Mouse (Mus musculus) G1E (cell line): ENCODE results near the gene Ecm1. TPM values are rescaled to one million over a fixed set of nuclear protein-coding genes. Genes with fewer than 3 reads are reported as not detected.
A peak's percentile ranks its signal among the peaks of the same experiment; 100 is the strongest.
"Not testable (repeated sequence)": the region's sequence is repeated elsewhere in the genome, so short reads cannot be mapped to it uniquely, and the experiment has no call there.

ENCODE experiments used
- ATAC-seq: 2 replicates; pipeline ENCODE4 v1.8.0; 2016; ENCODE audit warnings: mild to moderate bottlenecking; ENCODE audit not compliant: insufficient number of reproducible peaks, poor library complexity, low FRiP score, severe bottlenecking; ENCODE audit errors: extremely low read depth
- DNase-seq: peaks from one replicate; pipeline ENCODE4 v3.0.0; 2012; ENCODE audit warnings: low spot score
- H3K27me3 ChIP-seq: 2 replicates; pipeline ENCODE4 v1.6.1; 2012; ENCODE audit warnings: mild to moderate bottlenecking, low read length, inconsistent platforms; ENCODE audit not compliant: insufficient read depth
- H3K36me3 ChIP-seq: replicated peaks from 2 replicates; pipeline ENCODE3; 2012; ENCODE audit warnings: mild to moderate bottlenecking, inconsistent platforms
- H3K4me1 ChIP-seq: 2 replicates; pipeline ENCODE4 v1.6.1; 2012; ENCODE audit warnings: low read depth, low read length, inconsistent platforms, mixed read lengths; ENCODE audit not compliant: insufficient read depth
- H3K4me3 ChIP-seq: 2 replicates; pipeline ENCODE4 v1.5.1; 2012; ENCODE audit warnings: low read depth, mild to moderate bottlenecking, inconsistent platforms, low read length, moderate library complexity, mixed read lengths
- H3K9me3 ChIP-seq: replicated peaks from 2 replicates; pipeline ENCODE4 v1.6.1; 2012; ENCODE audit warnings: inconsistent platforms
- CTCF ChIP-seq: IDR thresholded peaks from 2 replicates; pipeline ENCODE4 v1.5.1; 2012; ENCODE audit warnings: low read depth, low read length, inconsistent platforms, mixed read lengths
- GATA1 ChIP-seq: IDR thresholded peaks from 2 replicates; pipeline ENCODE4 v1.6.1; 2012; ENCODE audit warnings: borderline replicate concordance, low read length, inconsistent platforms, mixed read lengths
- GATA2 ChIP-seq: IDR thresholded peaks from 2 replicates; pipeline ENCODE4 v1.6.1; 2012; ENCODE audit warnings: low read depth, low read length, inconsistent platforms, borderline replicate concordance
- POLR2AphosphoS5 ChIP-seq: IDR thresholded peaks from 2 replicates; pipeline ENCODE4 v1.6.1; 2012; ENCODE audit warnings: low read depth, low read length, inconsistent platforms; ENCODE audit not compliant: insufficient replicate concordance
- TAL1 ChIP-seq: conservative IDR thresholded peaks from 2 replicates; pipeline ENCODE4 v1.6.1; 2012; ENCODE audit warnings: low read depth, low read length, inconsistent platforms, mixed read lengths
- polyA plus RNA-seq: library from polyadenylated mRNA; stranded (reverse); fragments of >175 nt; gene quantifications from 2 replicates; pipeline ENCODE4 v1.2.3, GENCODE M21; 2012
- total RNA-seq, 2 experiments: library from RNA; stranded (forward) in 1 of 2; stranded (reverse) in 1 of 2; fragments of 200-1000 nt in 1 of 2; fragments of >200 nt in 1 of 2; fragmentation: Nextera tagmentation in 1 of 2; gene quantifications; 2 replicates each; pipeline ENCODE4 v1.2.3; 2014 to 2017

Ecm1 gene
- total and polyA plus RNA-seq, 3 experiments = 2.4 to 19.5 (median 7.4) TPM

DNA sequence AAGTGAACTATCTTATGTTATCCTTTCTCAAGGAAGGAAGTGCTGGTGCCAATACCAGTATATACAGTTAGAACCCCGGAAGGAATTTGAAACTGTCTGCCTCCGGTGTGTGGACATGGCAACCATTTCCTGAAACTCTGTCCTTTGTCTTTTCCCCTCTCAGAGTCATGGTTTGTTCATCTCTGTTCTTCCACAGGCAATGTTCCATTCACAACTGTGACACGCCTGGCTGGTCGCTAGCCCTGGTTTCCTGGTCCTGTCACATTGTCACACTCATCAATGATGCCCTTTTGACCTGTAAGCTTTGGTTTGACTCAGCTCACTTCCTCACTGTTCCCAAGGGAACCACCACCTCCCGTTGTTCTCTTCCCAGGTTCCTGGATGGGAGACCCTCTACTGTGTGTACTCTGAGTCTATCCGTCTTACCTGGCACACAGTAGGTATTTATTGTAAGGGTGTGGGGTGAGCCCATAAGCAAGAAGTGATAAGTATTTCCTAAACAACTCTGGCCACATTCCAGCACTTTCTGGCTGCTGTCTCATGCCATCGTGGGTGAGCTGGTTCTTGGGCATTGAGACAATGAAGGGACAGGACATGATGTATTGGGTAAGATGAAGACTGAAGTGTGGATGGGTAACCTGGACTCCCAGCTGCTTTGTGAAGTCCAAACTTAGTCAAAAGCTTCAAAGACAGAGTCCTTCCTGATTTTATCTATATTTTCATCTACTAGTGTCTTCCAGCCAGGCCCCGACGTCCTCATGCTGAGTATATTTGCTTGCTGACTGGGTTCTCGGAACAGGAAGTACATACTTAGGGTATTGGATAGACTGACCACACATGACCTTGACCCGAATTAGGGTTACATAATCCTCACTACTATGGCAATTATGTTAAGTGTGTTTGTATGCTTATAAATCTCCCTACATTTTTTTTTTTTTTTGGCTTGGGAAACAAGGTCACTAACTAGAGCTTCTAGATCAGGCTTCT, 45.3 kb downstream of the Ecm1 start:
- DNase-seq = no peak
- no peak for ATAC-seq
- no peak for TF ChIP-seq GATA2
- TF ChIP-seq POLR2AphosphoS5 = no peak
- TF ChIP-seq TAL1 = no peak
- no peak for TF ChIP-seq CTCF
- TF ChIP-seq GATA1 = no peak
- Histone ChIP-seq H3K9me3 (no peaks in the 10 kb centered on the region), H3K27me3 (no peaks in the 10 kb centered on the region), H3K4me3 (no peak overlapping the region), H3K36me3 (peaks cover 4% of the 10 kb centered on the region), H3K4me1 (peaks cover 20% of the 10 kb centered on the region)

GRCm38 (mm10) chr3:95692677-95693076, 46.7 kb downstream of the Ecm1 start:
- TF ChIP-seq GATA1 (no peak), CTCF (no peak)
- ATAC-seq (no peak), DNase-seq (no peak)
- H3K4me3 ChIP-seq = no peak overlapping the region
- peaks cover 4% of the 10 kb centered on the region for H3K36me3 ChIP-seq
- peaks cover 24% of the 10 kb centered on the region for H3K4me1 ChIP-seq
- no peaks in the 10 kb centered on the region for H3K9me3 ChIP-seq
- peaks cover 2% of the 10 kb centered on the region; the same call in 1 of the 2 replicates for H3K27me3 ChIP-seq

DNA sequence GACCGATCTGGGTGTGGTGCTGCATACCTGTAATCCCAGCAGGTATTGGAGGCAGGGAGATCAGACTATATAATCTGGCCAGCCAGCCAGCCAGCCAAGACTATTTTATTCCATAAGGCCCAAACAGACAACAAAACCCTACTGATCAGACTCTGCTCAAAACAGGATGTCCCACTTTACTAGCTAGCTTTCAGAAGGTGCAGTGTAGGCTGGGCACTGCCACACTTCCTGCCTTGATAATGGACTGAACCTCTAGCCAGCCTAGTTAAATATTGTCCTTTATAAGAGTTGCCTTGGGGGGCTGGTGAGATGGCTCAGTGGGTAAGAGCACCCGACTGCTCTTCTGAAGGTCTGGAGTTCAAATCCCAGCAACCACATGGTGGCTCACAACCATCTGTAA, 48.8 kb downstream of the Ecm1 start:
- not testable (repeated sequence) for H3K9me3 ChIP-seq, ATAC-seq, H3K36me3 ChIP-seq, DNase-seq, H3K4me3 ChIP-seq
- Histone ChIP-seq H3K27me3 (peaks cover 19% of the 10 kb centered on the region), H3K4me1 (peaks cover 30% of the 10 kb centered on the region)

DNA sequence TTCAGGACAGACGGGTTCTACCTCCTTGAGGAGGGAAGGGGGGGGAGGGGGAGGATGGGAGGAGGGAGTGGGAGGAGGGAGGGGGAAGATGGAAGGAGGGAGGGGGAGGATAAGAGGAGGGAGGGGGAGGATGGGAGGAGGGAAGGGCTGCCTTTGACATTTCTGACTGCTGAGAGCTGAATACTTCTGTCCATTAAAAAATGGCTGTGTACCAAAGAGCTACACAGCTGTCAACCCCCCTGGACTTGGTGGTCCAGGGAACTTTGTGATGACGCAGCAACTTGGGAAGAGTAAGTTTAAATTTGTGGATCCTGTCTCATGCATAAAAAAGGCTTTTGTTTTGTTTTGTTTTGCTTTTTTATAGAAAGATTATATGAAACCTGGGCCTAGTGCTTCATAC, 49.4 kb downstream of the Ecm1 start:
- ATAC-seq = no peak
- H3K4me1 ChIP-seq = peaks cover 33% of the 10 kb centered on the region
- H3K4me3 ChIP-seq = no peak overlapping the region
- TF ChIP-seq TAL1 = no peak
- no peak for TF ChIP-seq GATA2
- no peak for TF ChIP-seq CTCF
- no peak for TF ChIP-seq POLR2AphosphoS5
- no peak for TF ChIP-seq GATA1
- H3K27me3 ChIP-seq = peaks cover 24% of the 10 kb centered on the region
- DNase-seq = no peak
- H3K36me3 ChIP-seq = peaks cover 4% of the 10 kb centered on the region
- H3K9me3 ChIP-seq = no peaks in the 10 kb centered on the region

DNA sequence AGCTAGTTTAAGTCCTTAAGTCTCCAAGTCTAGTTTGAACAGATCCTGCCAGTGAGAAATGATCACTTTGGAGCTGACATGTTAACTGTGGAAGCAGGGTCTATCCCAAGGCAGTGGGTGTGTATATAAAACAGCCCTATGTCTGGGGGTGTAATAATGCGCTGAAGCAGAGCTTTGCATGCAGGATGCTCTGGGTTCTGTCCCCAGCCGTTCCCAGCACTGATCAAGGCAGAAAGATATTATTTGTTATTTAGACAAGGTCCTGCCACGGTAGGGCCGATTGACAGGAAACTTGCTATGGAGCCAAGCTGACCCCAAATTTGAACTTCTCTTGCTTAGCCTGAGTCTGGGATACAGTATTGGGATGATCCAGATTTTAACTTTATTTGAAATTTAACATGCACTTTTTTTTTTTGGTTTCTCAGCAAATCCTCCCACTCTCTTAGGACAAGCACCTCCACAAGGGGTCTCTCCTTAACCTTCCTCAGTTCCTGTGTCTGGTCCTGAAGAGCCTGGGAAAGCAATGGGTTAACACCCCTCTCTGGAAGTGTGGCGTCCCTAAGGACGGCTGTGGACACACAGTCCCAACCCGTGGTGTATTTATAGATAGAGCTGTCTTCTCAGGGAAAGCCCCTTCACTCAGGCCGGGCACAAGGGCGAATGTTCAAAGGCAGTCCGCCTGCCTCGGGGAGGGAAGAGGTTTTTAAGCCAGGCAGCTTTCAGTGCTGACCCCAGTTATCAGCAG, 50.0 kb downstream of the Ecm1 start:
- ATAC-seq (no peak), DNase-seq (no peak)
- Histone ChIP-seq H3K4me3 (no peak overlapping the region), H3K36me3 (peaks cover 4% of the 10 kb centered on the region), H3K9me3 (no peaks in the 10 kb centered on the region), H3K27me3 (peaks cover 27% of the 10 kb centered on the region), H3K4me1 (peaks cover 34% of the 10 kb centered on the region)
- TF ChIP-seq CTCF (no peak), GATA2 (no peak), POLR2AphosphoS5 (no peak), GATA1 (no peak), TAL1 (no peak)

DNA sequence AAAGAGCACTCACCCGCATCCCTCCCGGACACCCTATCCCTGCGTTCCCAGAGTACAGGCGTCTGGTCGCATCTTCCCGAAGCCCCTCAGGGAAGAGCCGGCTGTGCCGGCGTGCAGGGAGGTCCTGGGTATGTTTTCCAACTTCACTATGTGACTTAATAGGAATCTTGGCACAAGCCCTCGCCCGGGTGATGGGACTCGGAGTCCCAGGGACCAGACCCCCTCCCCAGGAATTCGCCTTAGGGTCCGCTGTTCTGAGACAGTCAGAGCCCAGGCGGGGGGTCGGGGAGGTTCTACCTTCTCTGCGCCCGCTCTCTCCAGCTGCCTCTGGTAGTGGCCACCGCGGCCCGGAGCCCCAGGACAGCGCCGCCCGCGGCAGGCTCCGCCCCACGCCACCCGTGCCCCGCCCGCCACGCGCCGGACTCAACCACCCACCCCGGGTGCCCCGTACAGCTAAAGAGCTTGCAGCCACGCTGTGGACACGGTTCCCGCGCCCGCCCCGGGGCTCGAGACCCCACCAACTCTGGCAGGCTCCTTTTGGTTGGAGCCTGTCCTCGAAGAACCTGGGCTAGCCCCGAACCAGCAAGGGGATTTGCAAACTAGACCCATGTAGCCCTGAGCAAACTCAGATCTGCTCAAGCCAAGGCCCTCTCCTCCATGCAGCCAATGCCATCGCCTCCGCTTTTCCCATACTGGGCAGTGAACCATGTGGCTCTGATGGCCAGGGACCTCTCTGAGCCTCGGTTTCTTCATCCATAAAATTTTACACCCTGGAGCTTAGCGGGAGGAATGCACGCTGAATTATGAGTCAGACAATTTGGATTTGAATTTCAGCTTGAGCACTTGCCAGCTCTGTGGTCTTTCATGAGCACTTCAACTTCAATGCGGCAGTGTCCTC, 51.6 kb downstream of the Ecm1 start, which contains the start of gene Adamtsl4:
Gene Adamtsl4 (minus strand): TSS at position 394 of the 898 bp plus-strand sequence.
- DNase-seq (no peak), ATAC-seq (no peak)
- Histone ChIP-seq H3K4me1 (peaks cover 28% of the 10 kb centered on the region), H3K9me3 (no peaks in the 10 kb centered on the region), H3K27me3 (peaks cover 33% of the 10 kb centered on the region), H3K36me3 (no peaks in the 10 kb centered on the region), H3K4me3 (peak within 1 kb of the TSS; percentile 17; the same call in 1 of the 2 replicates)
- no peak for TF ChIP-seq GATA2
- no peak for TF ChIP-seq POLR2AphosphoS5
- TF ChIP-seq GATA1 = no peak
- TF ChIP-seq CTCF = no peak
- TF ChIP-seq TAL1 = no peak
